Mouse (Mus musculus): ENCODE results near the gene Zc3h10. TPM values are rescaled to one million over a fixed set of nuclear protein-coding genes. Genes with fewer than 3 reads are reported as not detected.
"Not testable (repeated sequence)": the region's sequence is repeated elsewhere in the genome, so short reads cannot be mapped to it uniquely, and the experiment has no call there.

The Zc3h10 gene
- polyA plus RNA-seq, 1 experiment from 2014 or later: 17.3 TPM

DNA sequence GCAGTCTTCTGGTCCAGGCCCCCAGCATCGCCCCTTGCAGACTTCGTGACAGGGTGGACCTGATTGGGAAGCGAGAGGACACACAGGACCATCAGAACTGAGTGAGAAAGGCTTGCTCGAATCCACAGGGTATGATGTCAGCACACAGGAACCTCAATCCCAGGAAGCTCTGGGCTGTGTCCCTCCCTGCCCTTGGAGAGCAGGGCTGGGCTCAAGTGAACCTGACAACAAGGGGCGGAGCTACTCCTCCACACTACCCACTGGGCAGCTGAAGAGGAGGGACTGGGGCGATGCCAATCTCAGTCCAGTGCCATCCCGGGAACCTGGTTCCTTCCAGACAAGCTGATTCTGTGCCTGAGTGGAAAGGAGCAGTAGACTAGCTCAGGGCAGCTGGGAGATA lies 36.1 kb upstream of the Zc3h10 start:
- Histone ChIP-seq H3K27ac (no peak overlapping the region), H3K4me2 (replicated peaks) (no peak overlapping the region), H3K36me3 (no peaks in the 10 kb centered on the region), H3K4me1 (peaks cover 34% of the 10 kb centered on the region), H3K9ac (0 out of 2 replicates have a peak overlapping the region, but pooled peaks have one; percentile 13), H3K27me3 (peaks cover 57% of the 10 kb centered on the region), H3K9me3 (no peaks in the 10 kb centered on the region), H3K4me3 (no peak overlapping the region)
- no peak for ATAC-seq (ENCODE audit: low FRiP score, low read depth)
- 27% methylated on average over 7 of the region's 7 CpGs for WGBS

- H3K27me3 ChIP-seq: peaks cover 18% of the 10 kb centered on the region
- ATAC-seq (ENCODE audit: low FRiP score, low read depth): no peak
- H3K9ac ChIP-seq: no peak overlapping the region
- peaks cover 3% of the 10 kb centered on the region; the same call in 1 of the 2 replicates for H3K9me3 ChIP-seq
- H3K4me2 ChIP-seq (replicated peaks): no peak overlapping the region
- no peak overlapping the region for H3K27ac ChIP-seq
- H3K4me1 ChIP-seq: peaks cover 11% of the 10 kb centered on the region
- WGBS: 66% methylated on average over 4 of the region's 4 CpGs
- H3K4me3 ChIP-seq: no peak overlapping the region
- H3K36me3 ChIP-seq: peaks cover 14% of the 10 kb centered on the region
Observed at GRCm38 (mm10) chr10:128579731-128580130, 32.2 kb upstream of the Zc3h10 start.

DNA sequence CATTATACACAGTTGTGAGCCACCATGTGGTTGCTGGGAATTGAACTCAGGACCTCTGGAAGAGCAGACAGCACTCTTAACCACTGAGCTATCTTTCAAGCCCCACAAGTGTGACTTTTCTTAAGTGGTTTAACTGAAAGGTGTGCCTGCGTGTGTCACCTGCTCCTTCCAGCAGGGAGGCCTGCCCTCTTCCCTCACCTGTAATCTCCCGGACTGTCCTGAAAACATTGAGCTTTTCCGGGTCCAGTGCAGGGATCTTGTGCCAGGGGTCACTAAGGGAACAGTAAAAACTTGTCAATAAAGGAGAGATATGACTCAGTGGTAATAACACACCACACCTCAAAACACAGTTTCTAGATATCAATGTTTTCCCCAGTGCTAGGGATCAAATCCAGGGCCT lies 31.7 kb upstream of the Zc3h10 start:
- Histone ChIP-seq H3K36me3 (peaks cover 14% of the 10 kb centered on the region), H3K9me3 (peaks cover 3% of the 10 kb centered on the region; the same call in 1 of the 2 replicates), H3K4me1 (peaks cover 8% of the 10 kb centered on the region), H3K27me3 (peaks cover 14% of the 10 kb centered on the region), H3K4me3 (no peak overlapping the region), H3K4me2 (replicated peaks) (no peak overlapping the region), H3K9ac (no peak overlapping the region), H3K27ac (no peak overlapping the region)
- ATAC-seq (ENCODE audit: low FRiP score, low read depth): no peak
- WGBS: 88% methylated on average over 3 of the region's 3 CpGs

DNA sequence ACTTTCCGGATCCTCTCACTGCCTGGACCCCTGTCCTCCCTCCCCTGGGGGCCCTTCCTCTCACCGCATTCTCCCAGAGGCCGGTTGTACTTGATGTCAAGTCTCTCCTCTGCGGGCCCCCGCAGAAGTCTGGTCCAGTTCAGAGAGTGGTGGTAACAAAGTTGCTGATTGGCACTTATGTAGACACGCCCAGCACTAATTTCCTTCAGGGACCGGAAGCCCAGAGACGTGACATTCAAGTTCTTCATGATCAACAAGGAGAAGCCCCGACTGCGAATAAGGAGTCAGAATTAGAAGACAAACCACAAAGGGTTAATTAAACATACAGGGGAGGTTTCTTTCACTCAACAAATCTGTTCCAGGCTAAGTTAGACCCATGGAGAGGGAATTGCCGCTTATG lies 30.8 kb upstream of the Zc3h10 start:
- no peak overlapping the region for H3K4me2 ChIP-seq (replicated peaks)
- H3K4me3 ChIP-seq: no peak overlapping the region
- H3K4me1 ChIP-seq: no peaks in the 10 kb centered on the region
- peaks cover 14% of the 10 kb centered on the region for H3K36me3 ChIP-seq
- no peak for ATAC-seq (ENCODE audit: low FRiP score, low read depth)
- H3K27me3 ChIP-seq: peaks cover 4% of the 10 kb centered on the region; the same call in 1 of the 2 replicates
- no peak overlapping the region for H3K27ac ChIP-seq
- 73% methylated on average over 11 of the region's 11 CpGs for WGBS
- peaks cover 3% of the 10 kb centered on the region; the same call in 1 of the 2 replicates for H3K9me3 ChIP-seq
- no peak overlapping the region for H3K9ac ChIP-seq

- H3K4me2 ChIP-seq (replicated peaks): no peak overlapping the region
- no peak overlapping the region for H3K4me3 ChIP-seq
- WGBS: 90% methylated on average over 2 of the region's 2 CpGs
- H3K9me3 ChIP-seq: peaks cover 3% of the 10 kb centered on the region; the same call in 1 of the 2 replicates
- no peaks in the 10 kb centered on the region for H3K4me1 ChIP-seq
- no peaks in the 10 kb centered on the region for H3K27me3 ChIP-seq
- peaks cover 14% of the 10 kb centered on the region for H3K36me3 ChIP-seq
- no peak for ATAC-seq (ENCODE audit: low FRiP score, low read depth)
- no peak overlapping the region for H3K9ac ChIP-seq
- H3K27ac ChIP-seq: no peak overlapping the region
Observed at GRCm38 (mm10) chr10:128575063-128575462, 27.5 kb upstream of the Zc3h10 start.

DNA sequence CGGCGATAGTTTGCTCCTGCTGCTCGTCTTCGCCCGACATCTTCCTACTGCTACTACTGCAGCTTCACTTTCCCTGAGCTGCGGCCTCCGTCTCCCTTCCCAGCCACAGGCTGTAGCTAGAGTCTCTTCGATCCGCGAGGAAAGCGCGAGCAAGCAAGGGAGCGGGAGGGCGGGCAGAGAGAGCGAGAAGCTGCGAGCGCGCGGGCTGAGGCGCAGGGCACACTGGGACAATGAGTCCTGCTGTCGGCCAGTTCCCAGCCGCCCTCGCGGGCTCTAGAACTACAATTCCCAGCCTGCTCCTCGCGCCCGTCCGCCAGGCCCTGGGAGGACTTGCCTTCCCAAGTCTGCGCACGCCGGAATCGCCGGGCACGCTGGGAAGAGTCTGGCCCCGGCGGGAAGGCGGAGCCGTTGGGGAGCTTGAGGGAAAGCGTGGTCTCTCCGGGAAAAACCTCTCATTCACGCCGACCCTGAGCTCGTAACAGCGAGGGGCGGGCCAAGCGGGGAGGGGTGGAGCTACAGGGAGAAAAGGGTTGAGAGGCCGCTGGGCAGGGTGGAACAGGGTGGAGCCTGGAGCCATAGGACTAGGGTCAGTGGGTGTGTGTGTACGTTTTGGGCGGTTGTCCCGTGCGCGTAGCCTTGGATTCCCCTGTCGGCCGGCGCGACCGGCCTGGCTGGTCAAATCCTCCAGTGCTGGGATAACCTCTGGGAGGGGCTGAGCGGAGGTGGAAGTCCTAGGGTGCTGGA lies 18.4 kb upstream of the Zc3h10 start, which contains the start of gene Pa2g4:
Pa2g4 (minus strand) TSS at position 200 of the 744 bp plus-strand sequence.
- Histone ChIP-seq H3K4me1 (peaks cover 15% of the 10 kb centered on the region), H3K9me3 (no peaks in the 10 kb centered on the region), H3K27me3 (no peaks in the 10 kb centered on the region), H3K9ac (peak within 1 kb of the TSS; percentile 97), H3K4me3 (peak within 1 kb of the TSS; percentile 94), H3K4me2 (replicated peaks) (peak within 1 kb of the TSS; percentile 96), H3K27ac (peak within 1 kb of the TSS; percentile 93), H3K36me3 (peaks cover 31% of the 10 kb centered on the region)
- peak; percentile 99 for ATAC-seq (ENCODE audit: low FRiP score, low read depth)
- WGBS: under 1% methylated on average over 58 of the region's 58 CpGs

DNA sequence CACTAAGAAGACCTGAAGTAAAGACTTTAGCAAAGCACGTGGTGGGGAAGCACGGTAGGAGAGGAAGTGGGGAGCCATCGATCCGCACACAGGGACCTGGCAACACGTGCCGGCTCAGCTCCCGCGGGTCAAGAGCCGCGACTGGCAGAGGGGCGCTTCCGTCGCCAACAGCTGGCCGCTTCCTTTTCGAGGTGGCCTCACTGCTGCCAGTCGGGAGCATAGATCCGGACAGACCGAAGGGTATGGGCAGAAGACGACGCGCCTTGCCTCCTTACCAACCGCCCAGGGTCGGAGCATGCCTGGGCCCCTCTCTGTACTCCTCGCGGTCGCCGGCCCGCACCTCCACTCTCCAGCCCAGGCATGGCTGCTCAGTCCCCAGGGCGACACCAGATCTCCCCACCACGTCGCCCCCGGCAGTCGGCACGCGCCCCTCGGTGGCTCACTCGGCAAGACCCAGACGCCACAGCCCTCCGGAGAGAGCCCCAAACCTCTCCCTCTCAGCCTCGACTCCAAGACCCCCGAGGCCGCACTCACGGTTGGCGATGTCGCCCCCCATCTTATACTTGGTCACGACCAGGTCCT lies 17.7 kb upstream of the Zc3h10 start:
- peaks cover 15% of the 10 kb centered on the region for H3K4me1 ChIP-seq
- WGBS: under 1% methylated on average over 46 of the region's 46 CpGs
- peak; percentile 34 for ATAC-seq (ENCODE audit: low FRiP score, low read depth)
- peak overlapping the region; percentile 92 for H3K27ac ChIP-seq
- peaks cover 38% of the 10 kb centered on the region for H3K36me3 ChIP-seq
- peak overlapping the region; percentile 94 for H3K4me3 ChIP-seq
- no peaks in the 10 kb centered on the region for H3K27me3 ChIP-seq
- H3K4me2 ChIP-seq (replicated peaks): peak overlapping the region; percentile 96
- no peaks in the 10 kb centered on the region for H3K9me3 ChIP-seq
- H3K9ac ChIP-seq: peak overlapping the region; percentile 97

GRCm38 (mm10) chr10:128563544-128563943 lies 16.0 kb upstream of the Zc3h10 start:
- Histone ChIP-seq H3K4me2 (replicated peaks) (peak overlapping the region; percentile 96), H3K9me3 (no peaks in the 10 kb centered on the region), H3K27ac (no peak overlapping the region), H3K9ac (peak overlapping the region; percentile 53), H3K27me3 (no peaks in the 10 kb centered on the region), H3K4me3 (peak overlapping the region; percentile 94), H3K36me3 (peaks cover 55% of the 10 kb centered on the region), H3K4me1 (peaks cover 15% of the 10 kb centered on the region)
- WGBS: 92% methylated on average over 6 of the region's 6 CpGs
- ATAC-seq (ENCODE audit: low FRiP score, low read depth): no peak

DNA sequence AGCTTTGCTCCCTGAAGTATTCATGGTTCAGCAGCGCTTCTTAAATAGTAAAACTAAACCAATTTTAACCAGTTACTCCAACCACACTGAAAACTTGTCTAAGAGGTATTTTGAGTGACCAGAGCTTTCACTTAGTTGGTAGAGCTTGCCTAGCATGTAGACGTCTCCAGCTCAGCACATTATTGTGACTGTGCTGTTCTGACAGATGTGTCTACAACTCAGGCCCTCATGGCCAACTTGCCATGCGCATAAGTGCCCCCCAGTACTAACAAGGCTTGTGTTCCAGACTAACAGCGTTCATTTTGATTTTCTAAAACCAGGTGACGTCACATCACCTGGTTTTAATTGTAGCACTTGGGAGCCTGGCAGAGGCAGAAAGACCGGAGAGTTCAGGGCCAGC lies 9.4 kb upstream of the Zc3h10 start:
- Histone ChIP-seq H3K4me3 (no peak overlapping the region), H3K9ac (no peak overlapping the region), H3K36me3 (peaks cover 51% of the 10 kb centered on the region), H3K9me3 (no peaks in the 10 kb centered on the region), H3K4me2 (replicated peaks) (no peak overlapping the region), H3K4me1 (no peaks in the 10 kb centered on the region), H3K27me3 (no peaks in the 10 kb centered on the region), H3K27ac (no peak overlapping the region)
- 61% methylated on average over 6 of the region's 6 CpGs for WGBS
- no peak for ATAC-seq (ENCODE audit: low FRiP score, low read depth)

DNA sequence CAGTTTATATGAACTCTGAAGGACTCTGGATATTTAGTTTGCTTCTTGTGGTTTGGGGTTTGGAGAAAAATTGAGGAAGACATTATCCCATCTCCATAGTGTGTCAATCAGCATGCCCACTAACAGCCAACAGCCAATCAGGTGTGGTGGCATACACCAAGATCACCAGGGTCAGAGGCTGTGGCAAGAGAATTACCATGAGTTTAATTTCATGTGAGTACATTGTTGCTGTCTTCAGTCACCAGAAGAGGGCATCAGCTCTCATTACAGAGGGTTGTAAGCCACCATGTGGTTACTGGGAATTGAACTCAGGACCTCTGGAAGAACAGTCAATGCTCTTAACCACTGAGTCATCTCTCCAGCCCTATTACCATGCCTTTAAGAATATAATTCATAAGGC lies 8.7 kb upstream of the Zc3h10 start:
- Histone ChIP-seq H3K27ac (no peak overlapping the region), H3K9me3 (no peaks in the 10 kb centered on the region), H3K27me3 (no peaks in the 10 kb centered on the region), H3K4me3 (no peak overlapping the region), H3K9ac (no peak overlapping the region), H3K4me2 (replicated peaks) (no peak overlapping the region), H3K36me3 (peaks cover 44% of the 10 kb centered on the region), H3K4me1 (no peaks in the 10 kb centered on the region)
- no peak for ATAC-seq (ENCODE audit: low FRiP score, low read depth)

GRCm38 (mm10) chr10:128555567-128555966 lies 8.0 kb upstream of the Zc3h10 start:
- WGBS: 89% methylated on average over 1 of the region's 1 CpGs
- peaks cover 37% of the 10 kb centered on the region for H3K36me3 ChIP-seq
- ATAC-seq (ENCODE audit: low FRiP score, low read depth); H3K4me1 ChIP-seq; H3K4me3 ChIP-seq; H3K9me3 ChIP-seq; H3K27ac ChIP-seq; H3K27me3 ChIP-seq; H3K4me2 ChIP-seq (replicated peaks); H3K9ac ChIP-seq: not testable (repeated sequence)

DNA sequence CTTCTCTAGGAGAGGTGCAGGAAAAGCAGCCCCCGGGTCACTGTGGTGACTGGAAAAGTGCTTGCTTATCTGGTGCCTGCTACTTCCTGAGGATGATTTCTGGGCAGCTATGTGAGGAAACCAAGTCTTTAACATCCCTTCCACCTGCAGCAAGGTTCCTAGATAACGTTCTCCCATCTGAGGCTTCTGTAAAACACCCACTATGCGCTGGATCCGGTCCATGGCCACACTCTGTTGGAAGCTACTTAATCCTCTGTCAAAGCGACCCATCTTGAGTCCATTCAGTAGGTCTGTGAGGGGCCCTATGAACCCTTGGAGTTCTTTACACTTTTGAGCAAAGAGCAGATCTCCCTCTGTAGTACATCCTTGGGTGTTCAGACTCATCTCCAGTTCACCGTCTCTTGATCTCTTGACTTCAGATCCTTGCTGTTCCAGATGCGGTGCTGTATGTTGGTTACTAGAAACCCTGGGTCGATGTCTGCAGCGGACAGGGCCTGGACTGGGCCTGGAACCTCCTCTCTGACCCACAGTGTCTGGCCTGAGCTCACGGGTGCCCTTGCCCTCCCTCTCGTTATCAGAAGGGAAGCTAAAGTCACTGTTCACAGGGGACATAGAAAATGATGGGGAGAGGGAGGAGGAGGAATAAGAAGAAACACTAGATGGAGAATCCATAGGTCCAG lies 2.7 kb upstream of the Zc3h10 start:
- not testable (repeated sequence) for H3K27ac ChIP-seq; H3K9me3 ChIP-seq; H3K9ac ChIP-seq; H3K4me3 ChIP-seq; ATAC-seq (ENCODE audit: low FRiP score, low read depth); H3K27me3 ChIP-seq; H3K4me2 ChIP-seq (replicated peaks); H3K36me3 ChIP-seq
- 90% methylated on average over 11 of the region's 11 CpGs for WGBS
- H3K4me1 ChIP-seq: peaks cover 16% of the 10 kb centered on the region
